Mouse (Mus musculus) 416B (cell line): ENCODE data around the gene Gtpbp6.
"Not testable (repeated sequence)": the region's sequence is repeated elsewhere in the genome, so short reads cannot be mapped to it uniquely, and the experiment has no call there.

Source experiments
- DNase-seq: peaks from one replicate; pipeline ENCODE4 v3.0.0; 2011; ENCODE audit warnings: low read depth

Gene Gtpbp6

GRCm38 (mm10) chr5:110107581-110108304 lies at the start of gene Gtpbp6:
Gene Gtpbp6, minus strand, starts transcription at chr5:110108197.
- peak; percentile 99 for DNase-seq

- peak; percentile 66 for DNase-seq
These were observed 35.0 kb upstream of the Gtpbp6 start for GRCm38 (mm10) chr5:110143007-110143406.

- DNase-seq: no peak
These were observed 34.3 kb upstream of the Gtpbp6 start for GRCm38 (mm10) chr5:110142309-110142708.

- DNase-seq: no peak
These were observed 32.4 kb upstream of the Gtpbp6 start for GRCm38 (mm10) chr5:110140424-110140823.

GRCm38 (mm10) chr5:110139325-110139724 lies 31.3 kb upstream of the Gtpbp6 start:
- no peak for DNase-seq

GRCm38 (mm10) chr5:110137816-110138215 lies 29.8 kb upstream of the Gtpbp6 start:
- no peak for DNase-seq

- no peak for DNase-seq
These were observed 28.1 kb upstream of the Gtpbp6 start for GRCm38 (mm10) chr5:110136087-110136464.

- peak; percentile 99 for DNase-seq
These were observed 27.5 kb upstream of the Gtpbp6 start, which contains the start of gene Chfr for GRCm38 (mm10) chr5:110135293-110136086. Gene Chfr, plus strand, starts transcription at chr5:110135842.

- not testable (repeated sequence) for DNase-seq
These were observed 14.4 kb upstream of the Gtpbp6 start for GRCm38 (mm10) chr5:110122380-110122779.

GRCm38 (mm10) chr5:110109991-110110441 lies 2.0 kb upstream of the Gtpbp6 start, which contains the start of gene Zfp605:
Gene Zfp605, plus strand, starts transcription at chr5:110110092.
- DNase-seq: peak; percentile 96

- DNase-seq: no peak
These were observed 270 bp upstream of the Gtpbp6 start for GRCm38 (mm10) chr5:110108305-110108628.

- no peak for DNase-seq
These were observed 964 bp downstream of the Gtpbp6 start for GRCm38 (mm10) chr5:110106901-110107564.

GRCm38 (mm10) chr5:110106140-110106871 lies 1.7 kb downstream of the Gtpbp6 start:
- DNase-seq: no peak

- DNase-seq: peak; percentile 42
These were observed 3.2 kb downstream of the Gtpbp6 start for GRCm38 (mm10) chr5:110104616-110105380.

GRCm38 (mm10) chr5:110103901-110104615 lies 3.9 kb downstream of the Gtpbp6 start:
- no peak for DNase-seq

GRCm38 (mm10) chr5:110102853-110103625 lies 5.0 kb downstream of the Gtpbp6 start:
- no peak for DNase-seq

GRCm38 (mm10) chr5:110102429-110102828 lies 5.6 kb downstream of the Gtpbp6 start:
- DNase-seq: no peak

GRCm38 (mm10) chr5:110101716-110102347 lies 6.2 kb downstream of the Gtpbp6 start:
- DNase-seq: no peak
